Mouse (Mus musculus): ENCODE data around the gene Grn.

DNA sequence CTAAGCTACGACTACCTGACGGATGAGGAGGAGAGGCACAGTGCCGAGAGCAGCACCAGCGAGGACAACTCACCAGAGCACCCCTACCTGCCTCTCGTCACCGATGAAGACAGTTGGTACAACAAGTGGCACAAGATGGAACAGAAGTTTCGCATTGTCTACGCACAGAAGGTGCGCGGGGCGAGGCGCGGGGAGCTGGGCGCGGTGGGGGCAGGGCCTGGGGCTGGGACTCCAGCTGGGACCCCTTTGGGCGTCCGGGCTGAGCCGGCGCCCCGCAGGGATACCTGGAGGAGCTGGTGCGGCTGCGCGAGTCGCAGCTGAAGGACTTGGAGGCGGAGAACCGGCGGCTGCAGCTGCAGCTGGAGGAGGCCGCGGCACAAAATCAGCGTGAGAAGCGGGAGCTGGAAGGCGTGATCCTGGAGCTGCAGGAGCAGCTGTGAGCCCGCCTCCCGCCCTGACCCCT is 30.5 kb upstream of the Grn start:
- TF ChIP-seq CTCF (IDR thresholded peaks at IDR 0.05; ENCODE audit: low read depth), result no peak
- TF ChIP-seq EP300 (IDR thresholded peaks at IDR 0.05; ENCODE audit: low read depth), result no peak
